Mouse (Mus musculus) cerebral cortex, adult 2 months (tissue): ENCODE results near the gene Hivep3.

ENCODE experiments used
- WGBS: fragments of 180-500 bp; shearing (Covaris S2); methylation state at CpG from one replicate; pipeline ENCODE4 v1.1.7; 2018; 5-methylcytosine and 5-hydroxymethylcytosine counted together

Gene Hivep3

DNA sequence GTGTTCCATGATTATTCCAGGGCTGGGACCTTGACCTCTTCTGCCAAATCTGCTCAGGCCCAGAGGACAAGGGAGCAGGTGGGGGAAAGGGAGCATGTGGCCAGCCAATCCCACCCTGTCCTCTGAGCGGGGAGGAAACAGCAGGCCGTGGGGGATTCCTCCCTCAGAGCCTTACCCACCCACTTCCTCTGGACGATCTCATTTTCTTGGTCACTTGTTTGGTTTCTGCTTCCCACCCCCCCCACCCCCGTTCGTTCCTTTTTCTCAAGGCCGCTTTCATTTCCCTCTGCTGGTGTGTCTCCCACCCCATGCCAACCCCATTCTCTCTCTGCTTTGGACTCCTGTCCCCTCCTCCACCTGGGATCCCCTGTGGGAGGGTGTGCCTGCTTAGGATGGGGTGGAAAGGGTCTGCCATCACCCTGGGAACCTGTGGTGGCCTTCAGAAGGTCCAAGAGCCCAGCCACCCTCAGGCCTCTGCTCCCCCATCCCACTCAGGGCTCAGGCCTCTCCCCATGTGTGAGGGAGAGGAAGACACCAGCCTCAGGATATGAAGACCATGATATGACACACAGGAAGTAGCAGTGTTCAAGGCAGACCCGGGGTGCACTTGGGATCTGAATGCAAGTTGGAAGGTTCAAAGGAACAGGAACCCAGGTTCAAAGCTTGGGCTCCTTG, 244.4 kb downstream of the Hivep3 start:
- 53% methylated on average over 7 of the region's 7 CpGs for WGBS

DNA sequence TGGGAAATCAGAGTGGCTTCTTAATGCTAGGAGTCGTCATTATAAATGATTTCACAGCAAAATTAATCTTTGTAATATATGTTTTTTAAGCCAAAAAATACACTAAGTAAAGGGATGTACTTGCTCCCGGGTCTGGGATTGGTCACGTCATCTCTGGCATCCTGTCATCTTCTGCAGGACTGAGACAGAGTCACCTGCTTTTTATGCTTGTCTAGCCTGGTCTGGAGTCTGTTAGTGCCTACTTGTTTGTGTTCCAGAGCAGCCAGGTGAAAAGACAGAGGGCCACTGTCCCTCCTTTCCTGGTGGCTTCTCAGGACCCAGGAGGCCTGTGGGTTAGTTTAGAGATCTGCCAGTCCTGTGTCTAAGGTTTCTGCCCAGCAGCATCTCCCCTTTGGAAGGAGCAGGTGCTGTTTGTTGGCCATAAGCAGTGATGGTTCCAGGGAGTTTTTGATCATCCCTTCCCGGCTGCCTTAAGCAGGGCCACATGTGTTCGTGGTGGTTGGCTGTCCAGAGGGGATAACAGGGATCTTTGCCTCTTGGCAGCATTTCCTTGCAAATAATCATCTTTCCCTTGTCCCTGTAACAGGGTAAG, 245.8 kb downstream of the Hivep3 start:
- WGBS = 81% methylated on average over 5 of the region's 5 CpGs

DNA sequence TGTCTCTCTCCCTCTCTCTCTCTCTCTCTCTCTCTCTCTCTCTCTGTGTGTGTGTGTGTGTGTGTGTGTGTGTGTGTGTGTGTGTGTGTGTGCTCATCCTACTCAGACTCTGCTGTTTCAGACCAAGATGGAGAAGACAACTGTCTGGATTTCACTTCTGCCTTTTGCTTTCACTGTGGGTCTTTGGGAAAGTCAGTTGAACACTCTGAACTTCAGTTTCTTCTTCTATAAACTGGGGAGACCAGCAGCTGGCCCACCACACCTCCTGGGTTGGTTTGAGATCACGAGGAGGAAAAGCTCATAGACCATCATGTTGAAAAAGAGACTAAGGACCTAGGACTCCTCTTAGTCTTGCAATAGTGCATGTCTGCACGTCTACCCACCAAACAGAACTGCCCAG, 246.3 kb downstream of the Hivep3 start:
- 80% methylated on average over 2 of the region's 2 CpGs for WGBS

DNA sequence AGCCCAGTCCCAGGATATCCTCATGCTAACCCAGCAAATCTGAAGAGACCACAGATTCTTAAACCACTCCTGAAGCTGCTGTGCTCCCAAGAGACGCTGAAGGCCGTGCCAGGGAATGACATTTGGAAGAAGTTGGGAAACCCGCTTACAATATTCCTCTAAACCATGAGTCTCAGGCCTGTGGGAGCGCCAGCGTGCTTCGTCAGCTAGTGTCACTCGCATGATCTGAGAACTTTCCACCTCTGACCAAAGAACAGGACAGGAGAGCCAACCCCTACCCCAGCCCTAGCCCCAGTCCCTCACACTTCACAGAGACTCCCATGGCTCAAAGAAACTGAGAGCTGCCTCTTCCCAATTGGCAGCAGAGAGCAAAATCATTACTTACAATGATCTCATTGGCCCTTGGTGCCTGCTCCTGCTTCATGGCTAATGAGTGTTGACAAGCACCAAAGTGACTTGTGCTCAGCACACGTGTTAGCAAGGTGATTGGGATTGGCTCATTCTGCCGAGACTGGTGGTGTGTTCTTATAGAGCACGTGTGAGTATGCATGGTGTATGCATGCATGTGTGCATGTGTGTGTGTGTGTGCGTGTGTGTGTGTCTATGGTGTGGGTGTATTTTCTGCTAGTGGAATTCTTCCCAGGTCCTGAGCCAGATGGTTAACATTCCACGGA, 247.6 kb downstream of the Hivep3 start:
- WGBS = 74% methylated on average over 12 of the region's 12 CpGs

DNA sequence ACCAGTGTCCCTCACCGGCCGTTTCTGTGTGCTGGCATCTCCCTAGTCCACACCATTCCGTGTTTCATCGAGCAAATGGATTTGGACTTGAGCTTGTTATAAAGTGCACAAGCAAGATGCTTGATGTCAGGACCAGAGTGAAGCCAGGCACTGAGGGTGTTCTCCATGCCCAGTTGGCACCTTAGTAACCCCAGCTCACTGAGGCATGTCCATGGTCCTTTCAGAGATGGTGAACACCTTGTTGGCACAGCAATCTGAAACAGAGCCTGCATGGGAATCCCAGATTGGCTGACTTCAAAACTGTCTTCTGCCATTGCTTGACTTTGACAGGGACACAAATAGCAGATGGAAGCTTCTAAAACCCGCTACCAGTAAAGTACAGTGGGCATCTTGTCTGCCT, 252.5 kb downstream of the Hivep3 start:
- WGBS = 63% methylated on average over 5 of the region's 5 CpGs

DNA sequence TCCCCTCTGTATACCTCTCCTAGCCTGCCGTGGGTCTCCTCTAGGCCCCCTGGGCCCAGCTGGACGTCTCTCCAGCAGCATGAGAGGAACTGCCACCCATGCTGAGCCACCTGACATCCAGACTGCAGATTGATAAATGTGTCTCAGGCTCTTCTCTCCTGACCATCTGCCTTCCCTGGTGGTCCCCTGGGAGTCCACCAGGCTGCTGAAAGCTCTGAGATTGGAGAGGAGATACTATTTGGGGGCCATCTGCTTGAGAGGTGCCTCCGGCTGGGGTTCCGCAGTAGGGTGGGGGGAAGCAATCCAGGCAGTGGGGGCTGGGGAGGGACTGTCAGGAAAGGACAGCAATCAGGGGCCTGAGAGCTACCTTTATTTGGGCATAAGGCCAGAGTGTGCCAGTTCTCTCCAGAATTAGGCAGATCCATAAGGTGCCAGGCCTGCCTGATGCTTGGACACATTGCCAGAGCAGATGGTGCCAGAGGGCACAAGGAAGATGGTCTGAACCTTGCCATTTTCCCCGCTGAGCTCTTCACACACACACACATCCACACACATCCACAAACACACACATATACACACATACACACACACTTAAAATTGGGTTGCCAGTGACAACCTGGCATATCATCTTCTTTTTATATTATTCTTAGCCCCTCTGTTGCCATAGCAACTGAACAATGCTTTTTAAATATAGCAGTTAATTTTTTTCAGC, 253.2 kb downstream of the Hivep3 start:
- 61% methylated on average over 5 of the region's 5 CpGs for WGBS

DNA sequence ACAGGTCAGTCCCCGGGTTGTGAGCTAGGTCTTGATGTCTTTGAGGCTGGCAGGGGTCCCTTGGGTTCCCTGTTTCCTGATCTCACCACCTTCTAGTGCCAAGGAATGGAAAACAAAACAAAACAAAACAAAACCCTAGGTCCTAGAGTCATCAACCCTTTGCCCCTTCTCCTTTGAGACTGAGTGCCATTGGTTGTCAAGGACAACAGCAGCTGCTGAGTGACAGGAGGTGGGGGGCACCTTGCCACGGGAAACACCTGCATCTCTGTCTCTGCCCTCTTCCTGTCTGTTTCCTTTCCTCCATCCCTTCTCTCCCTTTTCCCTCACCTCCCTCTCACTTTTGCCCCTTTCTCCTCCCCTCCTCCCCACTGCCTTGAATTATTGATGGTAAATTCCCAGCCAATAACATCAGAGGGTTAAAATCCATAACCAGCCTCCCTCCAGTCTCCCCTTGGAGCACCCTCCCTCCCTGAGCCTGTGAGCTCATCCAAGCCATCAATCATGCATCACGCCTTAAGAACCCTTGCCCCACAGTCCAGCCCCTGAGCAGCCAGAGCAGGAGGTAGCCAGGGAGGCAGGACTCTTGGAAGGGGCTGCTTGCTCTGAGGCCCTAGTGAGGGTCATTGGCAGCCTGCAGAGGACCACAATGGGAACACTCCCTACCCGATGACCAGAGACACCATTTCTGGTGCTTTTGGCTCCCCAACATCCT, 253.9 kb downstream of the Hivep3 start:
- 53% methylated on average over 4 of the region's 4 CpGs for WGBS

DNA sequence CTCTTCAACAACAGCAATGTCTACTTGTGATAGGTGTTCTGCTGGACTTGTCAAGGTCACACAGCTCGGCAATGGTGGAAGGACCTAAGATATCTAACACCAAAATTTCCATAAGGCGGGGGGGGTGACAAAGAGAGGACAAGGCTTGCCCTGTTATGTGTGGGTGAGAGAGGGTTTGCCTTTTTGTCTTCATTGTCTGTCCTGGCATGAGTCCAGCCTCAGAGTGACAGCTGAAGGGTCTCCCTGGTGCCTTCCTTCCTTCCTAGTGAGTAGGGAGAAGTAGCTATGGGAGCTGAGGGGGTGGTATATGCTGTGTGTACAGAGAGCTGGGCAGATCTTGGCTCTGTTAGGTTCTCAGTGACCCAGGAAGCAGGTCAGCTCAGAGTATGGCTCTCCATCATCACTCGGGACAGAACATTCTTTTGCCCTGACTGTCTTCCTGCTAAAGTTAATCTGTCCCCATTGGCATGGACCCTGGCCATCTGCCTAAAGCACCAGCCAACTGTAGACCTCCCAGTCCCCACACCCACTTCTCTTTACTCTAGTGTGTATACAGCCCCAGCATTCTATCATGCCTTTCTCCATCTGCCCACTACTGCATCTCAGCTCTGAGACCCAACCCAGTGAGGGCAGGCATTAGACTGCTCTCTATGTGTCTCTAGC, 255.6 kb downstream of the Hivep3 start:
- 69% methylated on average over 3 of the region's 3 CpGs for WGBS

DNA sequence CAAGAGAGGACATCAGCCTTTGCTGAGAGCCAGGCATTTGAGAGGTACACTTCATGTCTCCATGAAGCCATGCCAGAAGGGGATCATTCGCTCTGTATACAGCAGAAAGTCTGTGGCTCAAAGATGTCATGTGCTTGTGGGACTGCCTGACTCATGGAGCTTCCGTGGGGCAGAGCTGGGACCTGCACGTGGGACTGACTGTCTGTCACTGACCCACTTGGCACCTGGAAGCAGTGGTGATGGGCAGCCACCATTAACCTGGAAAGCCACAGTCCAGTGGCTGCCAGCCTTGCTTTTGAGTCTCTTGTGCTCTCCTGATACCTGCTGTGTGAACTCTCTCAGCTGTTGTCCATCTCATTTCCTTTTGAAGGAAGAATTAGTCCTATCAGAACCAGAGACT, 256.8 kb downstream of the Hivep3 start:
- 68% methylated on average over 3 of the region's 3 CpGs for WGBS

DNA sequence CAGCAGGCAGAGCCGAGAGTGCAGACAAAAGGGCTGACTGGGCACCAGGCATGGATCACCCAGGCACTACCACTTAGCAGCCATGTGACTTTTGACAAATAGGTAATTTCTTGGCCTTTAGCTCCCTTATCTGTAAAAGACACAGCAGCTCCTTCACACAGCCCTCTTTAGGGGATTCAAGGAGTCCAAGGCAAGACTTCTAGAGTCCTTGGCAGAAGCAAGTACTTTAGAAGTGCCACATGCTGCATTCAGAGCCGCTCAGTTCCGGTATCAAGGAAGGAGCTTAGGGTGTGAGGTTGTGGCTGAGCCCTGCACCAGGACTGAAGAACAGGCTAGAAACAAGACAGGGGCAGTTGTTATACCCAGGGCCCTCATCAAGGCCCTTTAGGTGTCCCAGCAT, 257.3 kb downstream of the Hivep3 start:
- WGBS = 69% methylated on average over 3 of the region's 3 CpGs

DNA sequence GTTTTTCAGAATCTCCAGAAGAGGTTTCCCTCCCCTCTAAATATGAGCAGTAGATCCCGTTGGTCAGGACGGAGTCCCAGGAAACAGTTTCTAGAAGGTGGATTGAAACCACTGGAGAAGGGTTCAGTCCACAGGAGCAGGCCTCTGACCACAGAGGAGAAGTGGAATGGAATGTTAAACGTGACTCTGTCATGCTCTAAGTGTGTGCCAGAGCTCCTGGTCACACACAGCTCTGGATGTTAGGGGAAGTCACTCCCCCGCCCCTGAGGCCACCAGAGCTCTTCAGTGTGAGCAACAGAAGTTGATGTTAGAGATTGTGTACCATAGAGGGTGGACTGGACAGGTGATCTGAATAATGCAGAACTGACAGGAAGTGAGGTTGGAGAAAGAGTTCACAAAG, 258.2 kb downstream of the Hivep3 start:
- 81% methylated on average over 4 of the region's 4 CpGs for WGBS

DNA sequence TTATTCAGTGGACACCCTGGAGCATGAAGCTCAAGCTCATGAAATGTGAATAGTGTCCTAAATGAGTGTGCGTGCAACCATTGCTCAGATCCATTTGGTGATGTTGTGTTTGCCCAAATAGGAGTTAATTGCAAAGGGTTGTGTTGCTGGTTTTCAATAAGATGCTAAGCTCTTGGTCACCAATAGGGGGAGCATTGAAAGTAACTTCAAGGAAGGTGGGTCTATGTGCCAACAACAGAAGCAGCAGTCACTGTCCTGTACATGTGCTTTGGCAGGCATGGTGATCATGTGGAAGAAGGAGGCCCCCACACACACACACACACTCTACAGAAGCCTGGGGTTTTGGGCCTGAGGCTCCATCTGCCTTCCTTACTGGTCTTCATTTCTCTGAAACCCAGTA, 262.8 kb downstream of the Hivep3 start:
- WGBS = 85% methylated on average over 1 of the region's 1 CpGs

DNA sequence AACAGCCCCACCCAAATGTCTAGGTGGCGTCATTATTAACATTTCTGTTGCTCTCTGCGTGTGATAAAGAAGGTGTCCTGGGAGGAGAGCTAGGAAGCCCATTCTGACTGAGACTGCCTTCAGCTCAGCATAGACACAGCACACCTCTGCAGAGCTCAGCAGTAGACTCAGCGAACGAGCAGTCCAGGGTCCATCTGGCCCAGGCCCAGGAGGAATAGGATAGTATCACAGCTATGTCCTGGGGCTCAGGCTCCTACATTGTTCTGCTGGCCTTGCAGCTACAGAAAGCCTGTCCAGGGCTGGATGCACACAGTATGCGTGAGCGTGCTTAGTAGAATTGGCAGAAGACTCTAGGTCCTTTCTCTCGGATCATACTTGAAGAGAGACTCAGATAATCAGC, 263.8 kb downstream of the Hivep3 start:
- 94% methylated on average over 7 of the region's 7 CpGs for WGBS

DNA sequence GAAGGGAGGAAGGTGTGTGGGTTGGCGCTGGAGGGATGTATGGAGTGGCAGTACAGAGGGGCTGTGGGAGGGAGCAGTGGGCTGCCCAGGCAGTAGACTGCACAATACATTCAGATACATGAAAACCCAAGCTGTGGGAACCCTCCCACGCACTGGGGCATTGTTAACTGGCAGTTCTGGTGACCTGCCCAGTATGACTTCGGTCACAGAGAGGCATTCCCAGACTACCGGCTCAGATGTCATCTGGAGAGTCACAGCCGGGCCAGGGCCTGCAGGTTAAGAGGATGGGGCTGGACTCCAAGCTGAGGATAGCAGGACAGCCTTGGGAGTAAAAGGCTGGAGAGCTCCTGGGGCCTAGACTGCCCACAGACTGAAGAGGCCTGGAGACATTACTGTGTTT, 265.3 kb downstream of the Hivep3 start:
- 59% methylated on average over 5 of the region's 5 CpGs for WGBS

DNA sequence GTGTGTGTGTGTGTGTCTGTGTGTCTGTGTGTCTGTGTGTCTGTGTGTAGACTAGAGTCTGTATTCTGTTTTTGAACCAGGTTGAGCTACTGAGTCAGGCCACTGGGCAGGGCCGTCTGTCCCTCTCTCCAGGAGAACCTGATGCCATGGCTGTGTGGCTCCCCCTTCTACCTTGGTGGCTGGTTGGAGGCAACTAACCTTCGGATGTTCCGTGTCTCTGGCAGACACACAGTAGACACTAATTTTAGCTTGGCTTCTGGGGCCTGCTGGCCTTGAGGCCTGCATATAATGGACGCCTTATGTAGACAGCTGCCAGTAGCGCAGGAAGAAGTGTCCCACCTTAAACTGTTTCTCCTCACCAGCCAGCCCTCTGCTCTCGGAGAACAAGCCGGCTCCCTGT, 267.3 kb downstream of the Hivep3 start:
- 88% methylated on average over 7 of the region's 7 CpGs for WGBS

DNA sequence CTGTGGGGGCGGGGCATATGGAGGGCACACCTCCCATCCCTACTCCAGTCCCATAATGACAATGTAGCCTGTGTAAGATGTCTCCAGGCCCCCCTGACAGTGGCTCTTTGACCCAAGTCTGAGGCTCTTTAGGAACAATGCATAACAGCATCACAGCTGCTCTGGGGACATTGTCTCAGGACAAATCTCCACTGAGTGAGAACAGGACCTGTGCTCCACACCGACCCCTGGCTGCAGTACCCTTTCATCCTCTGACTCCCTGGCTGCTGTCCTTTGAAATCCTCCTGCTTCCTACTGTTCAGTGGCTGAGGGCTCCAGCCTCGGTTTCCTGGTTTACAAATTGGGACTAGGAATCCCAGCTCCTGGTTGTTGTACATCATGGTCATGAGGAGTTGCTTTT, 269.4 kb downstream of the Hivep3 start:
- 58% methylated on average over 3 of the region's 3 CpGs for WGBS

DNA sequence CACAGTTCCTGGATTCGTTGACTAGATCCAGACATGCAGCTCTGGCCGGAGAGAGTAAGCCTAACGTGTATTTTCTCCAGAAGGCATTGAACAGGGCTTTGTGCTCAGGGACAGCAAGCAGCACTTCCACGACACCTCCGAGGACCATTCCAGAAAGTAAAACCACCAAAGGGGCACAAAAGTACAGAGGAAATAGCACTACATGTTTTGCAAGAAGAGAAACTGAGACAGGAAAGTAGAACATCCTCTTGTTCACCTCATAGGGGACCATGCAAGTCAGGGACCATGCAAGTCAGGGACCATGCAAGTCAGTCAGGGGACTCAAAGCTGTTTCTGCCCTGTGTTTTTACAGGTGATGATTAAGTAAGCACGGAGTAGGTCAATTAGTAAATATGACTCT, 272.5 kb downstream of the Hivep3 start:
- WGBS = 71% methylated on average over 6 of the region's 6 CpGs

DNA sequence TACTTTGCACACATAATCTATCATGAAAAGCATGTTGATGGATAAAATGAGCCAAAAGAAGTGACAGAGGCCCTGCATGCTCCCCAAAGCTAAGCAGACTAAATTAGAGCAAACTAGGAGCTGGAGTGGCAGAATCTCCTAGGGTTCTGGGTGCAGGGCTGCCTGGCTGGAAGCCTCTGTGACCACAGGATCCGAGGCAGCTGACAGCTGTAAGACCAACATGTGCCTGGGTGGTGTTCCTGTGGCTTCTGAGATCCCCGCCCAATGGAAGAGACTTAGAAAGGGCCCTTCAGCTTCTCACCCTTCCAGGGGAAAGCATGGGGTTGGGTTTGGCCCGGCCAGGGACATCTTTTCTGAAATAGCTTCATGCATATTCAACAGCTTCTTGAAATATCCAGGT, 274.3 kb downstream of the Hivep3 start:
- WGBS = 41% methylated on average over 3 of the region's 3 CpGs

DNA sequence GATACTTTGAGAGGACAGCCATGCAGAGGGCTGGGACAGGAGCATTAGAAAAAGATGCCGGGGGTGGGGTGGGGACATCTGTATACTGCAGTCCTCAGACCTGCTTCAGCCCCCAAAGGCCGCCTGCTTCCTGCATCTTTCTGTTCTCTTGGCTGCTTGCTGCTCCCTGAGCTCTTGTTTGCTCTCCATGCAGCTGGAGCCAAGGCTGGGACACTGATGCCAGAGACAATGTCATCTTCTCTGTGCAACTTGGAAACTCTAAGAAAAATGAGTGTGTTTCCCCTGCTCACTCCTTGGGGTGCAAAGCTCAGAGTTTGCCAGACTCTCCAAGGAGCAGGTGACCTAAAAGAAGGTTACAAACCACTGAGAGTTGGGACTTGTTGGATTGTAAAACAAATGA, 275.6 kb downstream of the Hivep3 start:
- 83% methylated on average over 2 of the region's 2 CpGs for WGBS

DNA sequence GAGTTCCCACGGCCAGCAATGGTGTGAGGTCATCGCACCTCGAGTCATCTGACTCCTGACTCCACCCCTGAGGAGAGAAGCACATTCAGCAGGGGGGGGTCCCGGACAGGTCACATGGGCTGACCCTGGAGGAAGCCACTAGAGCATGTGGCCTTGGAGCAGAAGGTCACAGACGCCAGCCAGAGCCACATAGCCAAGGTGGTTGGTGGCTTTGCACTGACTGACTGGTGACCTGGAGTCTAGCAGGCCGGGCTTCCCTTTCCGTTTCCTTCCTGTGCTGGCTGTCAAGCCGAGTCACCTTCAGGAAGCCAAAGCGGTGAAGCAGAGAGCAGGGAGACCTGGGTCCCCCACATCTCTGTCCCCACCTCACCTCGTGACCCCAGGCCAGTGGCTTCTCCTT, 278.2 kb downstream of the Hivep3 start:
- whole genome bisulfite sequencing = 83% methylated on average over 10 of the region's 10 CpGs

DNA sequence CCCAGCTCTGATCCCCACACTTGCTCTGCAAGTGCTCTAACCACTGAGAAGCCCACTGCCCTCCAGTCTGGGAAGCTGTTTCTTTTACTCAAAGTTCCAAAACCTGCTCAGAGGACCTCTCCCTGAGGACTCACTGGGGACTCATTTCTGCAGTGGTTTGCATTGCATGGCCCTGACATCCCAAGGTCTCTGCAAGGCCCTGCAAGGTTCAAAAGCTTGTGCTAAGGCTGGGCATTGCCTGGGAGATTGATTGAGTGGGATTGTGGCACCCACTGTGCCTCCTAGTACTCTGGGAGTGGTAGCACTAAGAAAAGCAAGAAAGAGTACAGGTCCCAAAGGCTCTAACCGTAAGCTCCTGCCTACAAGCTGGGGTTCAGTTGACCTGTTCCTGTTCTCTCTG, 279.3 kb downstream of the Hivep3 start:
- WGBS = 84% methylated on average over 1 of the region's 1 CpGs

DNA sequence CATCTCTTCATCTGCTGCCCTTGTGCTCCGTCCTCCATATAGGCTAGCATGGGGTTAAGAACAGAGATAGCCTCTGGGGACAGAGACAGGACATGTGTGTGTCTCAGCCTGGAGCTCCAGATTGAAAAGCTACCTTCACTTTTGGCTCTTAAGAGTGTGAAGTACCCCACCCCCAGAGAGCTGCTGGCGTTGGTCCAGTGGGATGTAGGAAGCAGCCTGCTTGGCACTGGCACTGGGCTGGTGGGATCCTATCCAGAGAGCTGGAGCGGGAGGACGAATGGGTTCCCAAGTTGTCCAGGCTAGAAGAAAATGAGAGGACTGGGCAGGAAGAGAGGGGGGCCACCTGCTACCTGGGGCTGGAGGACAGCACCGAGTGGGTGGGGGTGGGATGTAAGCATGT, 284.8 kb downstream of the Hivep3 start:
- 50% methylated on average over 5 of the region's 5 CpGs for WGBS
